Mouse (Mus musculus): Measurements from ENCODE around the gene Lmcd1. TPM values are rescaled to one million over a fixed set of nuclear protein-coding genes. Genes with fewer than 3 reads are reported as not detected.

Lmcd1 gene
- total and polyA plus RNA-seq, 3 experiments = 0.64 to 4.8 (median 2.3) TPM

DNA sequence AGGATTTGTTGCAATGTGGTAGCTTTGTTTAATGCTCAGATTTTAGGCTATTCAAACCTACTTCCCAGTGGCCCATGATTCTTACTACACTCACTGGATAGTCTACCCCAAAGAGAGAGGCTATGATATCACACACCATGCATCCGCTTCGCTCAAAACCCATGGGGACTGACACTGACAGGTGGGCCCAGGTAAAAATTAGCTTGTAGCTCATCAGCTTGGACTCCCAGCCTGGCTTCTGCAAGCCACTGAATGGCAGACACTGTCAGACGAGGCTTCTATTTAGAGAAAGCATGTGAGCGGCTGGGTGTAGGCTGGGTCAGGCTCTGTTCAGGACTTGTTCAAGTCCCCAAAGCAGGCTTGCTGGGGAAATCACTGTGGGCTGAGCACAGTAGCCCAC, 76.9 kb downstream of the Lmcd1 start:
- Histone ChIP-seq H3K4me2 (ENCODE audit: insufficient read depth, low read depth, poor library complexity, severe bottlenecking) (no peak overlapping the region), H3K9me3 (replicated peaks; ENCODE audit: low read length) (no peaks in the 10 kb centered on the region), H3K4me3 (replicated peaks in 1 of 3; ENCODE audit: low read depth in 2 of 3, low read length in 2 of 3, poor library complexity in 1 of 3) (no peak overlapping the region), H3K4me1 (ENCODE audit: control insufficient read depth in 1 of 2, insufficient read depth in 2 of 2) (no peaks in the 10 kb centered on the region), H3K27ac (ENCODE audit: insufficient read depth, low read depth) (no peak overlapping the region), H3K36me3 (replicated peaks in 1 of 2; ENCODE audit: control insufficient read depth in 1 of 2, insufficient read depth in 1 of 2, low read length in 1 of 2) (no peaks in the 10 kb centered on the region), H3K27me3 (replicated peaks) (peaks cover 38% of the 10 kb centered on the region), H3K9ac (ENCODE audit: insufficient read depth, low read depth) (no peak overlapping the region), H3K79me2 (replicated peaks; ENCODE audit: control insufficient read depth, extremely low read depth, insufficient read depth, poor library complexity, severe bottlenecking) (no peaks in the 10 kb centered on the region)
- no peak for DNase-seq (ENCODE audit: extremely low read depth)
- in situ Hi-C loops (cut with MboI; ENCODE audit: low pct_ligation_motif_present, low pct_unique_long_range_greater_than_20kb, low sequenced_read_pairs) (no loop called here), dilution Hi-C loops (cut with MboI; ENCODE audit: extremely low pct_ligation_motif_present, extremely low pct_unique_long_range_greater_than_20kb, low sequenced_read_pairs) (no loop called here)
- TF ChIP-seq ZC3H11A (IDR thresholded peaks at IDR 0.05; ENCODE audit: low read depth, low read length) (no peak), RCOR1 (conservative IDR thresholded peaks at IDR 0.05; ENCODE audit: low read depth, low read length) (no peak), CTCF (conservative IDR thresholded peaks at IDR 0.05 in 1 of 2, IDR thresholded peaks at IDR 0.05 in 1 of 2; ENCODE audit: low read depth in 2 of 2, low read length in 2 of 2) (no peak), USF2 (conservative IDR thresholded peaks at IDR 0.05; ENCODE audit: low read depth, low read length) (no peak), NELFE (IDR thresholded peaks at IDR 0.05; ENCODE audit: low read depth, low read length) (no peak), PAX5 (IDR thresholded peaks at IDR 0.05; ENCODE audit: low read length) (no peak), MYC (IDR thresholded peaks at IDR 0.05; ENCODE audit: low read depth, low read length) (no peak), MAX (IDR thresholded peaks at IDR 0.05; ENCODE audit: low read length) (no peak)

DNA sequence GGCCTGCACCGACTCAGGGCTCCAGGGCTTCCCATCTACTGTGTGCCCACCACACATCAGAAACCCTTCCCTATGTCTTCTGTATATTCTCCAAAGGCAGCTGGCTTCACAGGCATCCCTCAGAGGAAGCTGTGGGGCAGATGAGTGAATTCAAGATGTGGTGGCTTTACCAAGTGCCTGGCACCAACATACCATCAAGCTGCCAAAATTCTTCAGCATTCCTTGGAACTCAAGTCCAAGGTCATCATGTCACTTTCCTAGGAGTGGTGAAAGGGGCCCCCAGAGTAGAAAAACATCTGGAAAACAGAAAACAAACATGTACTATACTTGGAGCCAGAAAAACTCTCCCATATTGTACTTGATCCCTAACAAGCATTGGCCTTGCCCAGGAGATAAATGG, 85.8 kb downstream of the Lmcd1 start:
- H3K27me3 ChIP-seq (replicated peaks) = peaks cover 21% of the 10 kb centered on the region
- H3K9ac ChIP-seq (ENCODE audit: insufficient read depth, low read depth) = no peak overlapping the region
- dilution Hi-C loops (cut with MboI; ENCODE audit: extremely low pct_ligation_motif_present, extremely low pct_unique_long_range_greater_than_20kb, low sequenced_read_pairs) = no loop called here
- H3K9me3 ChIP-seq (replicated peaks; ENCODE audit: low read length) = no peaks in the 10 kb centered on the region
- no peaks in the 10 kb centered on the region for H3K79me2 ChIP-seq (replicated peaks; ENCODE audit: control insufficient read depth, extremely low read depth, insufficient read depth, poor library complexity, severe bottlenecking)
- peaks cover 0 to 2% of the 10 kb centered on the region in 2 experiments; a peak in 1 of 4 replicates for H3K4me1 ChIP-seq (ENCODE audit: control insufficient read depth in 1 of 2, insufficient read depth in 2 of 2)
- no peak for DNase-seq (ENCODE audit: extremely low read depth)
- no peak overlapping the region for H3K27ac ChIP-seq (ENCODE audit: insufficient read depth, low read depth)
- H3K4me3 ChIP-seq (replicated peaks in 1 of 3; ENCODE audit: low read depth in 2 of 3, low read length in 2 of 3, poor library complexity in 1 of 3) = no peak overlapping the region
- TF ChIP-seq TCF12 (IDR thresholded peaks at IDR 0.05; ENCODE audit: low read depth, low read length) (no peak), SMC3 (IDR thresholded peaks at IDR 0.05; ENCODE audit: low read depth, low read length) (no peak), ZC3H11A (IDR thresholded peaks at IDR 0.05; ENCODE audit: low read depth, low read length) (no peak), RCOR1 (conservative IDR thresholded peaks at IDR 0.05; ENCODE audit: low read depth, low read length) (no peak), GABPA (IDR thresholded peaks at IDR 0.05; ENCODE audit: insufficient replicate concordance, low read depth, low read length) (no peak), ZKSCAN1 (IDR thresholded peaks at IDR 0.05; ENCODE audit: borderline replicate concordance, low read depth, low read length) (no peak), USF2 (conservative IDR thresholded peaks at IDR 0.05; ENCODE audit: low read depth, low read length) (no peak), IRF4 (IDR thresholded peaks at IDR 0.05; ENCODE audit: low read depth, low read length) (no peak), CTCF (conservative IDR thresholded peaks at IDR 0.05 in 1 of 2, IDR thresholded peaks at IDR 0.05 in 1 of 2; ENCODE audit: low read depth in 2 of 2, low read length in 2 of 2) (no peak), MAX (IDR thresholded peaks at IDR 0.05; ENCODE audit: low read length) (no peak)
- H3K4me2 ChIP-seq (ENCODE audit: insufficient read depth, low read depth, poor library complexity, severe bottlenecking) = no peak overlapping the region
- in situ Hi-C loops (cut with MboI; ENCODE audit: low pct_ligation_motif_present, low pct_unique_long_range_greater_than_20kb, low sequenced_read_pairs) = no loop called here
- H3K36me3 ChIP-seq (replicated peaks in 1 of 2; ENCODE audit: control insufficient read depth in 1 of 2, insufficient read depth in 1 of 2, low read length in 1 of 2) = no peaks in the 10 kb centered on the region

DNA sequence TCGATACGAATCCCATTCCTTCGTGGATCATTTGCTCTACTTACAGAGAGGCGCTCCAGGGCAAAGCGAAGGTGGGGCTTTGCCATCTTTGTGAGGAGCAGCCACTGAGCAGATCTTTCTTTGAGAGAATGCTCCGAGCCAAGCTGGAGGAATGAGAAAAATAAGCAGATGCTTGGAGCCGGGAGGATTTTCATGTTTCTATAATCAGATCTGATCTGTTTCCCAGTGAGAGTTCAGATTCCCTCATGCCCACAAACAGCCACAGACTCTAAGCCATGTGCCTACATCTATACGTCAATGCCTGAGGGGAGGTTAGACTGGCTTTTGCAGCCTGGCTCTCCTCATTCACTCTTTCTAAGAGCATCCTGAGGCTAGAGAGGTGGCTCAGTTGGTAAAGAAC, 87.1 kb downstream of the Lmcd1 start:
- Histone ChIP-seq H3K79me2 (replicated peaks; ENCODE audit: control insufficient read depth, extremely low read depth, insufficient read depth, poor library complexity, severe bottlenecking) (no peaks in the 10 kb centered on the region), H3K36me3 (replicated peaks in 1 of 2; ENCODE audit: control insufficient read depth in 1 of 2, insufficient read depth in 1 of 2, low read length in 1 of 2) (no peaks in the 10 kb centered on the region), H3K27ac (ENCODE audit: insufficient read depth, low read depth) (no peak overlapping the region), H3K27me3 (replicated peaks) (peaks cover 9% of the 10 kb centered on the region), H3K4me2 (ENCODE audit: insufficient read depth, low read depth, poor library complexity, severe bottlenecking) (no peak overlapping the region), H3K4me3 (replicated peaks in 1 of 3; ENCODE audit: low read depth in 2 of 3, low read length in 2 of 3, poor library complexity in 1 of 3) (no peak overlapping the region), H3K4me1 (ENCODE audit: control insufficient read depth in 1 of 2, insufficient read depth in 2 of 2) (peaks cover 0 to 3% of the 10 kb centered on the region in 2 experiments; a peak in 1 of 4 replicates), H3K9ac (ENCODE audit: insufficient read depth, low read depth) (no peak overlapping the region), H3K9me3 (replicated peaks; ENCODE audit: low read length) (no peaks in the 10 kb centered on the region)
- in situ Hi-C loops (cut with MboI; ENCODE audit: low pct_ligation_motif_present, low pct_unique_long_range_greater_than_20kb, low sequenced_read_pairs) (loop anchor here (5.0 kb wide), 1 partner anchor 148 kb away; no protein-coding TSS in a partner anchor), dilution Hi-C loops (cut with MboI; ENCODE audit: extremely low pct_ligation_motif_present, extremely low pct_unique_long_range_greater_than_20kb, low sequenced_read_pairs) (no loop called here)
- TF ChIP-seq UBTF (IDR thresholded peaks at IDR 0.05; ENCODE audit: low read depth, low read length) = no peak
- TF ChIP-seq ELF1 (IDR thresholded peaks at IDR 0.05; ENCODE audit: low read depth, low read length) = no peak
- no peak for TF ChIP-seq IRF4 (IDR thresholded peaks at IDR 0.05; ENCODE audit: low read depth, low read length)
- no peak for DNase-seq (ENCODE audit: extremely low read depth)
